Mouse (Mus musculus): Measurements from ENCODE around the gene Hdac5.

DNA sequence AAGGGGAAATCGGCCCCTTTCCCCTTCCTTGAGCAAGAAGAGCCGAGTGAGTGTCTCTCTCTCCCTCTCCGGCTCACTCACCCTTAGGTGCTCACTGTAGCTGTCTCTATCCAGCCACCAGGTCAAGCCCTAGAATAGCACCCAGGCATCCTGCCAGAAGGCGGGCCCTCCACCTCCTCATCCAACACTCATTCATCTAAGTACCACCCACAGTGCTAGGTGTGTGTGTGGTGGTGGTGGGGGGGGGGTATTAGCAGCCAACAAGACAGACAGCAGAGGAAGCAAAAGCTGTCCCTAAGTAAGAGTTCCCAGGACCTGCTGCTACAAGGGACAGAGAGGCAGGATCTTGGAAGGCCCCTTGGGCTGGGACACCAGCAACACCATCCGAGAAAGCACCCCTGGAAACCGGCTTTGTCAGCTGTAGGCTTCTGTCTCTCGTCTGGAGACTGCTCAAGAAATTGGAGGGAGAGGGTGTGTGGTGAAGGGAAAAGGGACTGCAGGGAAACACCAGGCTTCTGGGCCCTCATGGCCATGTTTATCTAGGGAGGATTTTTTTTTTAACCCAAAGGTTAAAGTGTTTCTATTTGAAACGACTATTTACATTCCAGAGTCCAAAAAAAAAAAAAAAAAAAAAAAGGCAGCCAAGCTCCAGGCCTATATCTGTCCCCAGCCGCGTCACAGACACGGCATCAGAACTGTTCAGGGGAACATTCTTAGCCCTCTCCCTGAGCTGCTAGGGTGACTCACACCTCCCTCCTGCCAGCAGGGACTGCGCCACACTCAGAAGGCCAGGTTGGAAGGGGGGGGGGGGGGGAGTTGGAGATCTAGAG, 13.7 kb downstream of the Hdac5 start:
- TF ChIP-seq CTCF (IDR thresholded peaks at IDR 0.05; ENCODE audit: low read depth, low read length) (no peak), TAL1 (conservative IDR thresholded peaks at IDR 0.05; ENCODE audit: low read depth, low read length) (no peak)

Data from G1E (cell line).